Mouse (Mus musculus) stomach, embryonic 15.5 days (tissue): ENCODE measurements around the gene Myl6. TPM values are rescaled to one million over a fixed set of nuclear protein-coding genes. Genes with fewer than 3 reads are reported as not detected.

Experiments
- ATAC-seq: fragments of 200-750 bp; cut with Nextera tagmentation; 2 replicates; pipeline ENCODE4 v1.8.0; 2017; ENCODE audit warnings: low read depth, moderate number of reproducible peaks, moderate TSS enrichment; ENCODE audit not compliant: insufficient read depth, low FRiP score
- H3K27ac ChIP-seq: fragments of 300-500 bp; sonication (generic); 2 replicates; pipeline ENCODE4 v1.5.1; 2015; ENCODE audit warnings: mild to moderate bottlenecking, inconsistent platforms
- H3K27me3 ChIP-seq: fragments of 300-500 bp; sonication (generic); replicated peaks from 2 replicates; pipeline ENCODE4 v1.6.1; 2015; ENCODE audit warnings: inconsistent platforms
- H3K36me3 ChIP-seq: fragments of 300-500 bp; sonication (generic); 2 replicates; pipeline ENCODE4 v1.6.1; 2015; ENCODE audit warnings: inconsistent platforms
- H3K4me1 ChIP-seq: fragments of 300-500 bp; sonication (generic); 2 replicates; pipeline ENCODE4 v1.6.1; 2015; ENCODE audit warnings: inconsistent platforms
- H3K4me2 ChIP-seq: fragments of 300-500 bp; sonication (generic); 2 replicates; pipeline ENCODE4 v1.6.1; 2015; ENCODE audit warnings: mild to moderate bottlenecking, inconsistent platforms
- H3K4me3 ChIP-seq: fragments of 300-500 bp; sonication (generic); replicated peaks from 2 replicates; pipeline ENCODE4 v1.5.1; 2015; ENCODE audit warnings: inconsistent platforms
- H3K9ac ChIP-seq: fragments of 300-500 bp; sonication (generic); 2 replicates; pipeline ENCODE4 v1.6.1; 2015; ENCODE audit warnings: inconsistent platforms
- H3K9me3 ChIP-seq: fragments of 300-500 bp; sonication (generic); 2 replicates; pipeline ENCODE4 v1.6.1; 2016; ENCODE audit warnings: inconsistent platforms
- WGBS: fragments of 180-500 bp; shearing (Covaris S2); methylation state at CpG from one replicate; pipeline ENCODE4 v1.1.7; 2015; 5-methylcytosine and 5-hydroxymethylcytosine counted together
- polyA plus RNA-seq: library from polyadenylated mRNA; unstranded; fragments of >200 nt; fragmentation: Nextera tagmentation; extraction: Ambion mirVana; gene quantifications from 2 replicates; pipeline ENCODE4 v1.2.1, GENCODE M21; 2015

Myl6 gene
- polyA plus RNA-seq, 1 experiment from 2014 or later: 1,838 TPM

DNA sequence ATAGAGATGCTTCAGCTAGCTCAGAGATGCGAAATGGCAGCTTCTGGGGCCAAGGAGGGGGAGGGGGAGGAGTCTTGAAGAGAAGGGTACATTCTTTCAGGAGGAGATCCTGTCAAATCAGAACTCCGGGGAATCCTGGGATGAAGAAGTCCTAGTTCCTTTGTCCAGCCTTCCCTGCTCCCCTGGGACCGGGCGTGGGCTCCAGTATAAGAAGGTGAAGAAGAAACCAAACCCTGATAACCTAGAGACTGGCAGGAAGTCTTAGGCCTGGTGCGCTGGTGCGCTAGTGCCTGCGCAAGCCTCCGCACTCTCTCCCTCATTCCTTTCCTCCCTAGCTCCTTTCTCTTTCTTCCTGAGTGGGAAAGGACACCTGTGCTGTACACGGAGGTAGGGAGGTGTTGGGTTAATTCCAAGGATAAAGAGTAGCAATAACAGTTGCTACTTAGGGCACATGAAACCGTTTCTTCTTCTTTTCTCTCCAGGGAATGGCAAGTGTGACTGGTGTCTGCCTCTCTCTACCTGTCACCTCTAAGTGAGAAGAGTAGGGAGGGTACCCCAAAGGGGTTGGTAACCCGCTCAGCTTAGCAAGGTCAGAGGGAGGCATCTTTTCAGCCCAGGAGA lies 30.3 kb upstream of the Myl6 start:
- Histone ChIP-seq H3K27ac (peak overlapping the region; percentile 90; the same call in 1 of the 2 replicates), H3K9ac (peak overlapping the region; percentile 95; the same call in 1 of the 2 replicates), H3K4me3 (peak overlapping the region; percentile 92), H3K4me2 (peak overlapping the region; percentile 98), H3K4me1 (peaks cover 10% of the 10 kb centered on the region; the same call in 1 of the 2 replicates), H3K27me3 (no peaks in the 10 kb centered on the region), H3K36me3 (peaks cover 11% of the 10 kb centered on the region; the same call in 1 of the 2 replicates), H3K9me3 (no peaks in the 10 kb centered on the region)
- ATAC-seq: no peak
- WGBS: 31% methylated on average over 11 of the region's 11 CpGs

DNA sequence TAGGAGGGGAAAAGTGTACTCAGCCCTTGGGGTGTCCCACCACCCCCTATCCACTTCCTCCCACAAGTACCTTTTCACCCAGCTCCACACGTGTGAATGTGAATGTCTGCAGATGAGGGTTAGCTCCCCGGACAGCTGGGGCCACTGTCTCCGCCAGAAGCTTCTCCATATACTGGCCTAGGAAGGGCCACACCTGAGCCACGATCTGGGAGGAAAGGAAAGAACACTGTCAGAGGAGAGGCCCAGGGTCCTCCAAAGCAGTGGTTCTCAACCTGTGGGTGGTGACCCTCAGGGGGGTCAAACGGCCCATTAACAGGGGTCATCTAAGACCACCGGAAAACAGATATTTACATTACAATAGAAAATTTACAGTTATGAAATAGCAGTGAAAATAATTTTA lies 28.4 kb upstream of the Myl6 start:
- no peak for ATAC-seq
- no peak overlapping the region for H3K27ac ChIP-seq
- H3K9me3 ChIP-seq: no peaks in the 10 kb centered on the region
- WGBS: 78% methylated on average over 6 of the region's 6 CpGs
- no peak overlapping the region for H3K4me3 ChIP-seq
- peaks cover 10% of the 10 kb centered on the region; the same call in 1 of the 2 replicates for H3K4me1 ChIP-seq
- H3K27me3 ChIP-seq: no peaks in the 10 kb centered on the region
- H3K9ac ChIP-seq: no peak overlapping the region
- H3K36me3 ChIP-seq: peaks cover 18% of the 10 kb centered on the region; the same call in 1 of the 2 replicates
- no peak overlapping the region for H3K4me2 ChIP-seq

DNA sequence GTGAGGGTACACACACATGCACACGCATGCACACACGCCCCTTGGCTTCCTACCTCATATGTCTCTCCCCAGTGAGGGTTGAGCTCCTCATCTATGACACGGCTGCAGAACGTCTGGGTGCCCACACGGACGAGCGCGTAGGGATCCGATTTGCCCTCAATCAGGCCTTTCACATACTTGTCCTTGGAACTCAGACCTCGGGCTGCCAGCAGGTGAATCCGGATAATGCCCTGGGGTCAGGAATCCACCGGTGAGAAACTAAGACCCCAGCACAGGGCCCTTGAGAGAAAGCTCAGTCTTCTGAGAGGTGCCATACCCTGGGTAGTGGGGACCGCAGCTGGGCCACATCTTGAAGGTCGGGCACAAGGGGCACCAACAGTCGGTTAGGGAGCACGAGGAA lies 26.6 kb upstream of the Myl6 start:
- ATAC-seq: no peak
- Histone ChIP-seq H3K4me1 (peaks cover 10% of the 10 kb centered on the region; the same call in 1 of the 2 replicates), H3K9ac (no peak overlapping the region), H3K27ac (no peak overlapping the region), H3K27me3 (no peaks in the 10 kb centered on the region; the same call in 1 of the 2 replicates), H3K36me3 (peaks cover 19% of the 10 kb centered on the region; the same call in 1 of the 2 replicates), H3K4me2 (no peak overlapping the region), H3K9me3 (no peaks in the 10 kb centered on the region), H3K4me3 (no peak overlapping the region)
- 87% methylated on average over 16 of the region's 16 CpGs for WGBS

DNA sequence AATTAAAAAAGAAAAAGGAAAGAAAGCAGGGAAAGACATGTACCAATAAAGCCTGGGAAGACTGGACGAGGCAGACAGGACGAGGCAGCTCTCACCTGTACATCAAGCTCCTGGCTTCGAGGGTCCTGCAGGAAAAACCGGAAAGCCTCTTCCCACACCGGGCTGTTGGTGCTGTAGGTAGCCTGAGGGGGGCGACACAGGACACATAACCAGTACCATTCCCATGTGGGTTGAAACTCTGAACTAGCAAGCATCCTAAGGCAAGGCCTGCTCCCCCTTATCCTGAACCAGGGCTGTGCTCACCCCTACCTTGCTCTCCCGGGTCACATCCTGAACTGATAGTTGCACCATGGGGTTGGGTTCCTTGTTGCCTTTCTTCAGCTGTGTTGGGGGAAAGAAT lies 24.9 kb upstream of the Myl6 start:
- 77% methylated on average over 7 of the region's 7 CpGs for WGBS
- Histone ChIP-seq H3K9me3 (no peaks in the 10 kb centered on the region), H3K36me3 (peaks cover 26% of the 10 kb centered on the region; the same call in 1 of the 2 replicates), H3K4me2 (no peak overlapping the region), H3K27me3 (no peaks in the 10 kb centered on the region; the same call in 1 of the 2 replicates), H3K27ac (no peak overlapping the region), H3K9ac (no peak overlapping the region), H3K4me1 (peaks cover 1% of the 10 kb centered on the region; the same call in 1 of the 2 replicates), H3K4me3 (no peak overlapping the region)
- ATAC-seq: no peak

DNA sequence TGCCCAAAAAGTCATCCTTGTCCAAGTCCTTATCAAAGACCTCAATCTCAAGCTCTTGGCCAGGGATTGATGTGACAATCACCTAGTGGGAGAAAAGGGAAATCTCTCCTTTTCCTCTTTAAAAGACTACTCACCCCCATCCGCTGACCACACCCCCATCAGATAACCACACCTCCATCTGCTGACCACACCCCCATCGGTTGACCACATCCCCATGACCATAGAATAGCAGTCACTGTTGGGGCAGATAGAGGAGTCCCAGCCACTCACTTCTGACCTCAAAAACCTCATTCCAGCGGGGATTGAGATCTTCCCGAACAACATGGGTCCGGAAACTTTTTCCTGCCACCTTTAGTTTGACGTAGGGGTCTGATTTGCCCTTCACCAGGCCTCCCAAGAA lies 22.7 kb upstream of the Myl6 start:
- no peak for ATAC-seq
- 36% methylated on average over 6 of the region's 6 CpGs for WGBS
- Histone ChIP-seq H3K4me1 (no peaks in the 10 kb centered on the region), H3K36me3 (peaks cover 32% of the 10 kb centered on the region; the same call in 1 of the 2 replicates), H3K9ac (no peak overlapping the region), H3K4me3 (no peak overlapping the region), H3K9me3 (no peaks in the 10 kb centered on the region), H3K27me3 (no peaks in the 10 kb centered on the region; the same call in 1 of the 2 replicates), H3K27ac (no peak overlapping the region), H3K4me2 (no peak overlapping the region)

DNA sequence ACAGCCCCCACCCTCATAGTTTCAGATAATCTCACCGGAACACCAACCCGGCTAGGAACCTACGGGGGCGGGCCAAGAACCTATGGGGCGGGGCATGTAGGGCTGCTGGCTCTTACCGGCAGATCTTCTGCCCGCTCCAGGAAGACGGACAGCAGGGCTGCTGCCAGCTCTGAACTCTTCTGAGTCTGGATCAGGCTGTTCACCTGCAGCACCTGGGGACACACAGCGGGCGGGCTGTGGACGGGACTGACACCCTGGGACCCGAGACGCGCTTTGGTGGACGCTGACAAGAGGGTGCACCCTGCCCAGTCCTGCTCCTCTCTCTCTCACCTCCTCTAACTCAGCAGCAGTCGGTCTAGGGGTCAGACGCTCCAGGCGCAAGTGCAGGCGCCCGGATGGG lies 22.1 kb upstream of the Myl6 start:
- H3K9me3 ChIP-seq: no peaks in the 10 kb centered on the region
- no peak for ATAC-seq
- H3K4me2 ChIP-seq: peak overlapping the region; percentile 33
- H3K27me3 ChIP-seq: no peaks in the 10 kb centered on the region; the same call in 1 of the 2 replicates
- H3K9ac ChIP-seq: no peak overlapping the region
- H3K27ac ChIP-seq: no peak overlapping the region
- no peaks in the 10 kb centered on the region for H3K4me1 ChIP-seq
- WGBS: 39% methylated on average over 20 of the region's 20 CpGs
- H3K4me3 ChIP-seq: no peak overlapping the region
- H3K36me3 ChIP-seq: peaks cover 33% of the 10 kb centered on the region

DNA sequence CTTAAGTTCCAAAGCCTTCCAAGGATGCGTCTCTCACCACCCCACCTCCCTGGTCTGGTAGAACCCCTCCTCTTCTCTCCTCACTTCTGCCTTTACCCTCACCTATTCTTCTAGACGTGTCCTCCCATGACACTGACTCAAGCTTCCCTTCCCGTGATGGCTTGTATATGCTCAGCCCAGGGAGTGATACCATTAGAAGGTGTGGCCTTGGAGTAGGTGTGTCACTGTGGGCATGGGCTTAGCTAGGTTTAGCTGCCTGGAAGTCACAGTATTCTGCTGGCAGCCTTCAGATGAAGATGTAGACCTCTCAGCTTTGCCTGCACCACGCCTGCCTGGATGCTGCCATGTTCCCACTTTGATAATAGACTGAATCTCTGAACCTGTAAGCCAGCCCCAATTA lies 21.1 kb upstream of the Myl6 start:
- Histone ChIP-seq H3K27ac (no peak overlapping the region), H3K4me3 (no peak overlapping the region), H3K9me3 (no peaks in the 10 kb centered on the region), H3K36me3 (peaks cover 26% of the 10 kb centered on the region), H3K4me2 (no peak overlapping the region), H3K27me3 (no peaks in the 10 kb centered on the region; the same call in 1 of the 2 replicates), H3K9ac (no peak overlapping the region), H3K4me1 (no peaks in the 10 kb centered on the region)
- no peak for ATAC-seq
- WGBS: 81% methylated on average over 4 of the region's 4 CpGs

DNA sequence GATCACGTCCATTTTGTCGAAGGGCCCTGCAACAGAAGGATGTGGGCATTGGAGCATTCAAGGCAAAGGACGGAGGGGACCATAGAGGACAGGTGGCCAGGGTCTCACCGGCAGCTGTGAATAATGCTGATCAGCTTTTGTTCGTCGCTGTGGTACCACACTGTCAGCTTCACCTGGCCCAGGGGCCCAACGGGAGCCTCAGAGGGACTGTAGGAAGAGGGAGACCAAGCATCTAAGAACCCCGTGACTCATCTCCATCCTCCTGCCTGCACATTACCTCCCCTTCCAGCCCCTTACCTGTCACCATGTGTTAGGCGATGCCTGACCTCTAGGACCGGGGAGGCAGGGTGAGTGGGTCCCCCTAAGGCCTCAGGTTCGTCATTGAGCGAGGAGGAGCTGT lies 17.8 kb upstream of the Myl6 start:
- no peak overlapping the region for H3K9ac ChIP-seq
- WGBS: 88% methylated on average over 12 of the region's 12 CpGs
- H3K36me3 ChIP-seq: peaks cover 18% of the 10 kb centered on the region
- no peaks in the 10 kb centered on the region for H3K9me3 ChIP-seq
- ATAC-seq: no peak
- no peaks in the 10 kb centered on the region; the same call in 1 of the 2 replicates for H3K27me3 ChIP-seq
- H3K27ac ChIP-seq: no peak overlapping the region
- H3K4me2 ChIP-seq: no peak overlapping the region
- H3K4me3 ChIP-seq: no peak overlapping the region
- H3K4me1 ChIP-seq: no peaks in the 10 kb centered on the region

DNA sequence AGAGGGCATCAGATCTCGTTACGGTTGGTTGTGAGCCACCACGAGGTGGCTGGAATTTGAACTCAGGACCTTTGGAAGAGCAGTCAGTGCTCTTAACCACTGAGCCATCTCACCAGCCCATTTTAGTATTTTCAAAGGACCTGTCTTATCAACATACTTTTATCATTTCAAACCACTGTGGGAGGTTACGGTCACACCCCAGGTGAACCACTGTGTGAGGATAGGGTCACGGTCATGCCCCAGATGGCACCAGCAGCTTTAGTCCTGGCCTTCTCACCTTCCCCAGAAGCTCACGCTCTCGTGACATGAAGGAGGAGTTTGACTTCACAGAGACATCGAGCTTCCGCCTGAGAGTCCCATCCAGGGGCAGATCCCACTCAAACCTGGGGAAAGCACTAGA lies 17.2 kb upstream of the Myl6 start:
- Histone ChIP-seq H3K9me3 (no peaks in the 10 kb centered on the region), H3K4me1 (no peaks in the 10 kb centered on the region), H3K4me3 (no peak overlapping the region), H3K27ac (no peak overlapping the region), H3K4me2 (no peak overlapping the region), H3K9ac (no peak overlapping the region), H3K27me3 (no peaks in the 10 kb centered on the region), H3K36me3 (peaks cover 18% of the 10 kb centered on the region)
- ATAC-seq: no peak
- WGBS: 82% methylated on average over 9 of the region's 9 CpGs

DNA sequence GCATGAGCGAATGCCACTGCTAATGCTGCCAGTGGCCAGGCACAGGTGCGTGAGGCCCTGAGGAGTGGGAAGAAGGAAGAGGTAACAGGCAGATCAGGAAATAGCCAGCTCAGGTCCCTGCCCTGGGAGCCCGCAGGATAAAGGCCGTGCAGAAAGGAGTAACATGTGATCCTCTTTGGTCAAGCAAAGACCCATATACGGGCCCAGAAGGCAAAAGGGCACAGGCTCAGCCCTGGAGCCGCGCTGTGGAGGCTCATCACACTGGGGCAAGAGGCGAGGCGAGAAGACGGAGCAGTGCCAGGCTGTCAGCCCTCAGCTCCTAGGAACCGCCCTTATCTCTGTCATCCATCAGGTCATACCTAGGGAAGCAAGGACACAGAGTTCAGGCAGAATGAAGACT lies 16.4 kb upstream of the Myl6 start:
- no peak overlapping the region for H3K4me3 ChIP-seq
- H3K9ac ChIP-seq: no peak overlapping the region
- 86% methylated on average over 11 of the region's 11 CpGs for WGBS
- no peaks in the 10 kb centered on the region for H3K9me3 ChIP-seq
- H3K27me3 ChIP-seq: no peaks in the 10 kb centered on the region
- ATAC-seq: no peak
- H3K27ac ChIP-seq: no peak overlapping the region
- no peaks in the 10 kb centered on the region for H3K4me1 ChIP-seq
- peaks cover 15% of the 10 kb centered on the region for H3K36me3 ChIP-seq
- H3K4me2 ChIP-seq: no peak overlapping the region

DNA sequence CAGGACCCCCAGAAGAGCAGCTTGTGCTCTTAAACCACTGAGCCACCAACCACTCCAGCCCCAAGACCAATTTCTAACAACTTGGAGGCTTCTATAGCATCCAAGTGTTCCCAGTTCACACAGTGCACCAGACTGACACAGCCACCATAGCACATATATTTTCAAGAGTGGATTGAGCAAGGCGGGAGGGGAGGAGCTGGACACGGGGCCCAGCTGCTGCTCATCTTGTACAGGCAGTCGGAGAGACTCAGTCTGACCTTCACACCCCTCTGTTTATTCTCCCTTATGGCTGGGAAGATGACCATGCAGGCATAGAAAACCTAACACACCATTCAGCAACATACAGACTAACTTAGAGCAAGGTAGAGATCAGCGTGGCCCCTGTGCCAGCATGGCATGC lies 15.9 kb upstream of the Myl6 start:
- no peaks in the 10 kb centered on the region for H3K9me3 ChIP-seq
- WGBS: 61% methylated on average over 4 of the region's 4 CpGs
- H3K9ac ChIP-seq: no peak overlapping the region
- 0 out of 2 replicates have a peak, but pooled peaks cover 1% of the 10 kb centered on the region for H3K4me1 ChIP-seq
- H3K27me3 ChIP-seq: no peaks in the 10 kb centered on the region
- H3K4me3 ChIP-seq: no peak overlapping the region
- no peak for ATAC-seq
- no peak overlapping the region for H3K27ac ChIP-seq
- H3K4me2 ChIP-seq: no peak overlapping the region
- peaks cover 11% of the 10 kb centered on the region for H3K36me3 ChIP-seq

DNA sequence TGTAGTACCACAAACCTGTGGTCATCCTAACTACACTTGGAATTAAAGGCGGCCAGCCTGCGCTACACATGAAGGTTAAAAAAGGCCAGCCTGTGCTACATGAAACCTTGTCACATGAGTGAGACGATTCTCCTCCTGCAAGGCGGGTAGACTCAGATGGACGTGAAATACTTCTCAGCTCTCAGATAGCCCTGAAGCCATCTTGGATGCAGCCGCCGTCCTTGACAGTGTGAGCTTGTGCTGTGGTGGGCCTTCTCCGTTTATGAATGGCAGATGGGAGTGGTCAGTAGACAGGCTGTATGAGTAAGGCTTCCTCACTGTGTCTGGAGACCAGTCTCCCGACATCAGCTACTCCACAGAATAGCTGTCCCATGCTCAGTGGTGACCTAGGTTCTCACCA lies 15.3 kb upstream of the Myl6 start:
- Histone ChIP-seq H3K27ac (no peak overlapping the region), H3K36me3 (peaks cover 10% of the 10 kb centered on the region), H3K4me3 (no peak overlapping the region), H3K9me3 (no peaks in the 10 kb centered on the region), H3K27me3 (no peaks in the 10 kb centered on the region), H3K4me1 (peaks cover 6% of the 10 kb centered on the region; the same call in 1 of the 2 replicates), H3K4me2 (no peak overlapping the region), H3K9ac (no peak overlapping the region)
- 85% methylated on average over 9 of the region's 9 CpGs for WGBS
- ATAC-seq: no peak
